In the genomic region with DNA sequence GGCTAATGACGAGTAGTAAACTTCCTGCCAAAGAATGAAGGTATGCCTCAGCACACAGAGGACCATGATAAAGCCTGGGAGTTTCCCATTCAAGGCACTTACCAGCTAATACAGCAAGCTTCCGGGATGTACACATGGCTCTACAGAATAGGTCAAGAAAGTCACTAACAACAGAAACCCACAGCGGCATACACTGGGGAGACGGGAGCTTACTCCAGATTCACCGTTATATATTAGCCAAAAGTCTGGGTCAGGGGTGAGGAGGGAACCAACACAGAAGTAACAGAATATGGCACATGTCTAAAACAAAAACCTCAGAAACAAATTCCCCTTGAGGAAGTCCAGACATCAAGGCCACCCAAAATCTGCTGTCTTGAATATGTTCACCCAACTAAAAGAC, we compare ENCODE assay signal across 45 mouse cellular contexts. TPM values are rescaled to one million over a fixed set of nuclear protein-coding genes. Genes with fewer than 3 reads are reported as not detected.
"Had no signal": no experiment of that assay in that cellular context is flagged by ENCODE, and none has a peak within 500 bp of the region (broad histone marks: within the 10 kb centered on the region; RNA-seq: fewer than 3 reads in every experiment).

No protein-coding gene starts in this region.

- DNase-seq: left cerebral cortex, postnatal 4 days; liver; liver, embryonic 13.5 days; liver, postnatal 0 days; lung, adult 18-20 months; lung, adult 2 months; lung, embryonic 14.5 days; lung, postnatal 10 days; lung, postnatal 14 days; lung, postnatal 36 days; lung, postnatal 4 days; midbrain, embryonic 14.5 days had no signal

- H3K4me1 ChIP-seq: limb, embryonic 10.5 days; limb, embryonic 12.5 days; limb, embryonic 13.5 days; limb, embryonic 15.5 days; liver, embryonic 15.5 days; lung, embryonic 15.5 days had no signal

- H3K4me2 ChIP-seq: limb, embryonic 12.5 days; limb, embryonic 13.5 days; limb, embryonic 15.5 days; liver, embryonic 11.5 days; liver, embryonic 12.5 days; liver, embryonic 13.5 days; liver, embryonic 15.5 days; lung, embryonic 14.5 days; lung, embryonic 15.5 days; midbrain, embryonic 12.5 days; midbrain, embryonic 15.5 days had no signal

- H3K27ac ChIP-seq: left cerebral cortex, adult 2 months; limb, embryonic 10.5 days; limb, embryonic 12.5 days; limb, embryonic 13.5 days; limb, embryonic 15.5 days; liver, embryonic 12.5 days; liver, embryonic 13.5 days; liver, embryonic 14.5 days; liver, embryonic 15.5 days; lung, embryonic 15.5 days; macrophage; midbrain, embryonic 10.5 days; midbrain, embryonic 12.5 days; midbrain, embryonic 15.5 days had no signal

- H3K27me3 ChIP-seq: limb, embryonic 12.5 days; limb, embryonic 13.5 days; limb, embryonic 15.5 days; liver, embryonic 13.5 days; liver, embryonic 15.5 days; lung, embryonic 15.5 days; midbrain, embryonic 12.5 days; midbrain, embryonic 15.5 days had no signal

- H3K4me3 ChIP-seq: left cerebral cortex, adult 2 months; limb, embryonic 10.5 days; limb, embryonic 12.5 days; limb, embryonic 13.5 days; limb, embryonic 15.5 days; liver, embryonic 12.5 days; liver, embryonic 13.5 days; liver, embryonic 15.5 days; lung, embryonic 15.5 days; megakaryocyte, embryonic 14.5 days; midbrain, embryonic 10.5 days; midbrain, embryonic 12.5 days; midbrain, embryonic 15.5 days; myocyte had no signal

- H3K9me3 ChIP-seq: limb, embryonic 10.5 days; limb, embryonic 12.5 days; limb, embryonic 13.5 days; limb, embryonic 15.5 days; liver, embryonic 12.5 days; liver, embryonic 13.5 days; liver, embryonic 15.5 days; lung, embryonic 15.5 days; megakaryocyte, embryonic 14.5 days; midbrain, embryonic 10.5 days; midbrain, embryonic 12.5 days; midbrain, embryonic 15.5 days had no signal

- H3K9ac ChIP-seq: limb, embryonic 12.5 days; limb, embryonic 13.5 days; limb, embryonic 15.5 days; liver, embryonic 12.5 days; liver, embryonic 13.5 days; liver, embryonic 14.5 days; liver, embryonic 15.5 days; liver, postnatal 0 days; lung, embryonic 14.5 days; lung, embryonic 15.5 days; midbrain, embryonic 12.5 days; midbrain, embryonic 15.5 days had no signal

- ATAC-seq: liver, embryonic 12.5 days; liver, postnatal 0 days; lung, postnatal 0 days; midbrain, embryonic 15.5 days; midbrain, embryonic 16.5 days had no signal

RNA-seq across cellular contexts. Expression of gene Tmc2, which starts 32.3 kb away (rescaled TPM):
- total RNA-seq: left cerebral cortex, adult 18-20 months; left cerebral cortex, adult 2 months; left cerebral cortex, adult 8-10 months; left cerebral cortex, postnatal 10 days; left cerebral cortex, postnatal 14 days; left cerebral cortex, postnatal 25 days; left cerebral cortex, postnatal 36 days; left cerebral cortex, postnatal 4 days; liver, adult 2 months; megakaryocyte progenitor cell, adult 5-6 weeks; megakaryocyte, adult 5-6 weeks; megakaryocyte-erythroid progenitor cell, adult 5-6 weeks; midbrain, postnatal 0 days; monocyte, adult 5-6 weeks had no signal
- polyA plus RNA-seq: limb, embryonic 10.5 days; limb, embryonic 11.5 days; limb, embryonic 12.5 days; limb, embryonic 13.5 days; limb, embryonic 15.5 days; liver, adult 2 months; liver, embryonic 12.5 days; liver, embryonic 13.5 days; liver, embryonic 14.5 days; liver, postnatal 0 days; lung, adult 2 months; lung, embryonic 14.5 days; lung, embryonic 15.5 days; lung, embryonic 16.5 days; lung, postnatal 0 days; macrophage; midbrain, embryonic 10.5 days; midbrain, embryonic 12.5 days; midbrain, embryonic 14.5 days; midbrain, embryonic 15.5 days; midbrain, embryonic 16.5 days; midbrain, postnatal 0 days; myocyte had no signal

RNA-seq across cellular contexts. Expression of gene Tgm6, which starts 50.5 kb away (rescaled TPM):
- total RNA-seq: liver, adult 2 months; megakaryocyte progenitor cell, adult 5-6 weeks; megakaryocyte, adult 5-6 weeks; megakaryocyte-erythroid progenitor cell, adult 5-6 weeks; monocyte, adult 5-6 weeks had no signal
- polyA plus RNA-seq: limb, embryonic 10.5 days; limb, embryonic 11.5 days; limb, embryonic 12.5 days; limb, embryonic 13.5 days; liver, adult 2 months; liver, embryonic 11.5 days; liver, embryonic 12.5 days; liver, embryonic 13.5 days; liver, embryonic 14.5 days; liver, embryonic 15.5 days; liver, embryonic 16.5 days; liver, postnatal 0 days; lung, adult 2 months; lung, embryonic 14.5 days; lung, embryonic 15.5 days; lung, embryonic 16.5 days; lung, postnatal 0 days; macrophage; midbrain, embryonic 10.5 days; midbrain, embryonic 12.5 days; myocyte had no signal
